Comparison of ENCODE assay signal across 10 mouse cellular contexts in the genomic region with DNA sequence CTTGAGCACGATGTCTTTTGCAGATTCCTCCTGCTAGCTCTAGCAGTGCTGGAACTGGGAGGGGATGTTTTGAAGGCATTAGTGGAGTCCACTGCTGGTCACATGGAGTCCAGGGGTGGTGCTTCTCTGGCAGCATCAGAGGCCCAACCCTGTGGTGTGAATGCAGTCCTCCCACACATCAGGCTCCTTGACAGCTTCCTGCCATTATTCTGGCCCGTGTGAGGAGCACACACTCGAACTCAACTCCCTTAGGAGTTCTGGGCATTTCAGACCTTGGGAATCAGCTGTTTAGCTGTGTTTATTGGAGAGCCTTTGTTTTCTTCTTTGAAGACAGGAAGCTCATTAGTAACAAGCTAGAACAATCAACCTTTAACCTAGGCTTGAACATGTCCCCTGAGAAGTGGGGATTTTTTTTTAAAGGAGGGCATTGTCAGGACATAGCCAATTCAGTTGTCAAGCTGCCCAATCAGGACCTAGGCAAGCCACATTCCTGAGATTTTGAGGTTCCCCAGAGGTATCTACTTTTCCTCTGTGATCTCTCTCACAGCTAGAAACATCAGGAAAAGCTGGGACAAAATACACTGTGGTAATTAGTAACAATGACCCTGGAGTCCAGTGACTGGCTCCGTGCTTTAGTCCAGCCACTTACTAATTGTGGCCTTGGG.
DNase-seq lines count a peak whose midpoint lies in the region; ATAC-seq and TF ChIP-seq lines count a peak whose summit lies in the region.
"Had no signal": no experiment of that assay in that cellular context is flagged by ENCODE, and none has a peak within 500 bp of the region (broad histone marks: within the 10 kb centered on the region; RNA-seq: fewer than 3 reads in every experiment).

No protein-coding gene starts in this region.

- no peaks in the 10 kb centered on the region for H3K9me3 ChIP-seq in embryonic facial prominence, embryonic 14.5 days (ENCODE audit: control insufficient read depth, low read length)
- no peaks in the 10 kb centered on the region for H3K9me3 ChIP-seq in lung, postnatal 0 days (ENCODE audit: low read length)
- H3K9me3 ChIP-seq: liver, embryonic 15.5 days had no signal

- no peak for ATAC-seq in embryonic facial prominence, embryonic 14.5 days (ENCODE audit: low read depth)
- ATAC-seq in lung, postnatal 0 days, result peak; percentile 85

- H3K9ac ChIP-seq in embryonic facial prominence, embryonic 14.5 days (ENCODE audit: low read depth, low read length), result no peak overlapping the region
- H3K9ac ChIP-seq in lung, postnatal 0 days (replicated peaks; ENCODE audit: low read depth), result no peak overlapping the region
- H3K9ac ChIP-seq: liver, embryonic 15.5 days had no signal

- H3K27me3 ChIP-seq in embryonic facial prominence, embryonic 14.5 days (replicated peaks; ENCODE audit: control insufficient read depth, insufficient read depth, low read length), result no peaks in the 10 kb centered on the region
- no peaks in the 10 kb centered on the region for H3K27me3 ChIP-seq in lung, postnatal 0 days (replicated peaks; ENCODE audit: insufficient read depth, low read length)
- H3K27me3 ChIP-seq: liver, embryonic 15.5 days had no signal

- no peak overlapping the region for H3K4me2 ChIP-seq in embryonic facial prominence, embryonic 14.5 days (ENCODE audit: low read depth, low read length)
- H3K4me2 ChIP-seq in lung, postnatal 0 days (replicated peaks; ENCODE audit: low read depth, low read length), result no peak overlapping the region
- H3K4me2 ChIP-seq: liver, embryonic 15.5 days had no signal

- WGBS in embryonic facial prominence, embryonic 14.5 days, result 29% methylated on average over 4 of the region's 4 CpGs
- WGBS in lung, postnatal 0 days, result 38% methylated on average over 4 of the region's 4 CpGs

- intact Hi-C loops in left cerebral cortex, postnatal 36 days (cut with DNase I), result no loop called here

- no peak for TF ChIP-seq CTCF in lung, postnatal 0 days (IDR thresholded peaks at IDR 0.05)

- peak; percentile 48 for DNase-seq in embryo, embryonic 10 days (ENCODE audit: low spot score)
- DNase-seq in embryo, embryonic 9.5 days (ENCODE audit: extremely low spot score), result no peak
- peak; percentile 55 for DNase-seq in embryonic facial prominence, embryonic 14.5 days (ENCODE audit: low spot score)
- DNase-seq in heart, postnatal 4 days, result peak; percentile 56
- peak; percentile 23 for DNase-seq in lung, postnatal 0 days (ENCODE audit: low spot score)
- DNase-seq in retina, postnatal 1 day, result no peak
- DNase-seq in neural tube, embryonic 10.5 days (ENCODE audit: extremely low spot score, low spot score), result no peak
- no peak for DNase-seq in left cerebral cortex, postnatal 36 days (ENCODE audit: low spot score in 2 of 2)
- DNase-seq: cerebellum, postnatal 25 days had no signal

- TF ChIP-seq EP300 in lung, postnatal 0 days (IDR thresholded peaks at IDR 0.05), result no peak

- no peak overlapping the region for H3K27ac ChIP-seq in embryonic facial prominence, embryonic 14.5 days (replicated peaks; ENCODE audit: low read depth, low read length)
- no peak overlapping the region for H3K27ac ChIP-seq in lung, postnatal 0 days (ENCODE audit: low read length)
- H3K27ac ChIP-seq: liver, embryonic 15.5 days had no signal

- H3K4me1 ChIP-seq in embryonic facial prominence, embryonic 14.5 days (ENCODE audit: control insufficient read depth, insufficient read depth, low read length), result peaks cover 6% of the 10 kb centered on the region; the same call in 1 of the 2 replicates
- H3K4me1 ChIP-seq in lung, postnatal 0 days (ENCODE audit: insufficient read depth, low read depth, low read length), result no peaks in the 10 kb centered on the region
- H3K4me1 ChIP-seq: liver, embryonic 15.5 days had no signal

- no peak overlapping the region for H3K4me3 ChIP-seq in embryonic facial prominence, embryonic 14.5 days (ENCODE audit: low read depth, low read length)
- no peak overlapping the region for H3K4me3 ChIP-seq in lung, postnatal 0 days (ENCODE audit: low read depth, low read length)
- H3K4me3 ChIP-seq: liver, embryonic 15.5 days had no signal

- H3K36me3 ChIP-seq in embryonic facial prominence, embryonic 14.5 days (ENCODE audit: control insufficient read depth, insufficient read depth, low read length), result no peaks in the 10 kb centered on the region
- H3K36me3 ChIP-seq in lung, postnatal 0 days (ENCODE audit: insufficient read depth, low read length), result no peaks in the 10 kb centered on the region
- H3K36me3 ChIP-seq: liver, embryonic 15.5 days had no signal

Comparison
In these comparisons a context has a peak if more than half of its experiments do, and no peak if none do; other contexts are left out.
1. DNase-seq: peak in embryo, embryonic 10 days (single experiment), embryonic facial prominence, embryonic 14.5 days (single experiment), heart, postnatal 4 days (single experiment) and lung, postnatal 0 days (single experiment); none in embryo, embryonic 9.5 days (single experiment), retina, postnatal 1 day (single experiment), neural tube, embryonic 10.5 days (single experiment) and left cerebral cortex, postnatal 36 days (0 of 2).